Mouse (Mus musculus) retina, adult 2 months (tissue): ENCODE results near the gene Olfr639.
"Not testable (repeated sequence)": the region's sequence is repeated elsewhere in the genome, so short reads cannot be mapped to it uniquely, and the experiment has no call there.

ENCODE experiments used
- DNase-seq: peaks from one replicate; pipeline ENCODE4 v3.0.0-alpha.2; 2012; ENCODE audit warnings: low read depth, low spot score

Gene Olfr639

DNA sequence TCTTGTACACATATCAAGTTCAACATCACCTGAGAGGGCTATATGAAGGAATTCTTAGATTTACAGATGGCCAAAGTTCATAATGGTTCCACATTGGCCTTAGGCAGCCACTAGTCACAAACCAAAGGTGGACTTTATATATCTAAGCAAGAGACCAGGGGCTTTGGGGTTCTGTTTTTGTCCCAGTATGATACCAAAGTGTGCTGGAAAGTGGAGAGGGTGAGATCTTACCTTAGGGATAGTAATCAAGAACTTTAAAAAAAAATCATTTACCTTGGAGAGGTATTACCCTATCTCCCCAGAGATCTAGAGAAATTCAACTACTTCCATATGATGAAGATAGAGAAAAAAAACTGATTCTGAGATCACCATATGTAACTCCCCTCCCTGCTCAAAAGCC, at the start of gene Olfr639:
Gene Olfr639 (minus strand): TSS at position 101 of the 400 bp plus-strand sequence.
- no peak for DNase-seq

DNA sequence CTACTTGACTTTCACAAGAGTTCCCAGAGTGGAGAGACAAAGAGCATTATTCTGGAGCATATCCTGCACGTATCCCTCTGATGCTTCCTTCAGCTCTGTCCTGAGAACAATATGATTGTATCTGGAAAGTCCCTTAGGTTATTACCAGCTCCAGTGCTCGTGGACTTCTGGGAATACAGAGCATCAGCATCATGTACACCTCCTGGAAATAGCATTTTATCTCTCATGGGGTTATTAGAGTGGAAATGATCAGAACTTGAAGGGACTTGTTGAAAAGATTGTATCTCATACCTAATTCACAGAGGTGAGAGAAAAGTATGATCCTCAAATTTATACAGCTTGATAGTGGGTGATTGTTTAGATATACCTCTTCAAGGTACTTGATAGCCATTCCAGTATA, 44.2 kb upstream of the Olfr639 start, which contains the start of gene 4930516K23Rik:
Gene 4930516K23Rik (minus strand): TSS at position 101 of the 400 bp plus-strand sequence.
- DNase-seq, result no peak

DNA sequence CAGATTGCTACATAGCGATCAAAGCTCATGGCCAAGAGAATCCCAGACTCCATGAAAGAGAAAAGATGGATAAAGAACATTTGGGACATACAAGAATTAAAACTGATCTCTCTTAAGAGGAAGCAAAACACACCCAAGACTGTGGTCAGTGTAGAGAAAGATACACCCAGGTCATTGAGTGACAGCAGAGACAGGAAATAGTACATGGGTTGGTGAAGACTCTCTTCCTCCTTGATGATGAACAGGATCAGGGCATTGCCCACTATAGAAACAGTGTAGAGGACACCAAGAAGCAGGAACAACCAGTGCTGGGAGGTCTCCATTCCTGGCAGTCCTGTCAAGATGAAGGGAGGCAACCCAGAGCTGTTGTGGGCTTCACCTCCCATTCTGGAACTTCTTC, 42.1 kb upstream of the Olfr639 start:
- no peak for DNase-seq

DNA sequence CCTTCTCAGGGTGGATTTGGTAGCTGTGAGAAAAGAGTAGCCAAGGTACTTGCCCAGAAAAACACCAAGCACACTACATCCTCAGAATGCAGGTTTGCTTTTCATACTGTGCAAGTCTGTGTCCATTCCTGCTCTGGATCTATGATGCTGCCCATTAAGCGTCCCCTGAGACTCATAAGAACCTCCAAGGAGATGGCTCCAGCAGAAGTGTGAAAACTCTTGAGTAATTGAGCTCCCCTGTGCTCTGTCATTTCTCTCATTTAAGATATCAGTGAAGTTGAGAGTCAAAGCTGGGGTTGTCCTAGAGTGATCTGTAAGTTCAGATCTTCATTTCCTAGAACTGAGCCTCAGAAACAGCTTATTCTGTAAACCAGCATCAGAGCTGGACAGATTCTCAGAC, 35.5 kb upstream of the Olfr639 start, which contains the start of gene Olfr642:
Gene Olfr642 (minus strand): TSS at position 101 of the 400 bp plus-strand sequence.
- no peak for DNase-seq

DNA sequence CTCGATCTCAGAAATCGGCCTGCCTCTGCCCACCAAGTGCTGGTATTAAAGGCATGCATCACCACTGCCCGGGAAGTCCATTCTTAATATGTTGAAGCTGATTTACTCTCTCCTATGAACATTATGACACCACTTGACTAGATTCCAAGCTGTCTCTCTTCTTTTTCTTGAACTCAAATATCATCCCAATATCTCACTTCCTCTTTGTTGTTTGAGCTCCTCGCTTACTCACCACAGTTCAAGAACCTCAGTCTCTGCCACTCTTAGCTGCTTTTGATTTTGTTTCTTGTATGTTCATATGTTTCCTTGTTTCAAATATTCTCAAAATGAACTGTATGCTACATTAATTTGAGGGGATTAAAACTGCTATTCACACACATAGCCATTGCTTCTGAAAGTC, 33.6 kb upstream of the Olfr639 start:
- DNase-seq, result no peak

DNA sequence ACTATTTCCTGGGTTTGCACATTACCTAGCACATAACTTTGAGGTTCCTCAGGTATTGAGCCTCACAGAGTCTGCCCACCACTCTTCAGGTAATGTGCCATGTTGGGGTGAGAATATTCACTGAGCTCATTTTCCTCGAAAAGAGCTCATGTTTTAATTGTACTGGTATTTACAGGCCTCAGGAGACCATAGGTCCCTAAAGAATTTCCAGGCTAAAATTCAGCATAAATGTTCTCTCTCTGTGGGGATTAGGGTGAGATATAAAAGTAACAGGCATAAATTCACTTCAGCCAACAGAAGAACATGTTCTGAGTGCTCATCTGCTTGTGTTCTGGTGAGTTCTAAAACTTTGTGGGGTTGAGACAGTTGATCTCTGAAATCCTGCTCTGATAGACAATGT, 18.0 kb upstream of the Olfr639 start, which contains the start of gene Olfr641:
Gene Olfr641 (plus strand): TSS at position 301 of the 400 bp plus-strand sequence.
- DNase-seq, result no peak

DNA sequence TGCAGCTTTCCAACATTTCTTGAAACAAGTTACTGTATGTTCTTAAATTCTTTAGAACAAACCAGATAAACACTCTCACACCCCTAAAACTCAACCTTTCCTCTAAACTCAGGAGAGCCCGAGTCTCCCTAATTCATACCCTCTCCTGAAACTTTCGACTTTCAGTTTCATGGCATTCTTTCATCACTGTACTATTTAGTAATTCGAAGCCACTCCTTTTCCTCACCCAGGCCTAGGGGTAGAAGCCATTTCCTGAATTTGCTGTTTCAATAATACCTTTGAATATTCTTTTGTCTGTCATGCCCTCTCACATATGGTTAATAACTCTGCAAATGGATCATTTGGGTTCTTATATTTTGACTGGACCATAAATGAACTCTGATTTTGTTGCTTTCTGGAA, 9.9 kb upstream of the Olfr639 start:
- DNase-seq, result no peak

DNA sequence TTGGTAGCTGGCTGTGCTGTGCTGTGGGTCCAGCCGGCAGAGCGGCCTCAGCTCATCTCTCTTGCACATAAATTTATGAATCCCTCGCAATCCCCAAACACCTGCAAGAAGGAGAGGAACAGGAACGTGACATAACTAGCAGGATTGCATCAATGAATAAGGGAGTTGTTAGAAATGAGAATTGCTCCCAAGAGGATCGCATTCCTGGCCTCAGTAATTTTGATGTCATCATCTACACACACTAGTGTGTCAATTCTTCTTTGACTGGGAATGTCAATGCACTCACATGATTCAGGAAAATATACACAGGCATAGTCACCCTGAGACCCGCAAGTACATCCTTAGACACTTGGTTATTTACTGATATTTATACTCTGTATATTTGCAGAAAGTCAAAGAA, 8.4 kb upstream of the Olfr639 start, which contains the start of gene Olfr640:
Gene Olfr640 (minus strand): TSS at position 101 of the 400 bp plus-strand sequence.
- DNase-seq, result no peak

DNA sequence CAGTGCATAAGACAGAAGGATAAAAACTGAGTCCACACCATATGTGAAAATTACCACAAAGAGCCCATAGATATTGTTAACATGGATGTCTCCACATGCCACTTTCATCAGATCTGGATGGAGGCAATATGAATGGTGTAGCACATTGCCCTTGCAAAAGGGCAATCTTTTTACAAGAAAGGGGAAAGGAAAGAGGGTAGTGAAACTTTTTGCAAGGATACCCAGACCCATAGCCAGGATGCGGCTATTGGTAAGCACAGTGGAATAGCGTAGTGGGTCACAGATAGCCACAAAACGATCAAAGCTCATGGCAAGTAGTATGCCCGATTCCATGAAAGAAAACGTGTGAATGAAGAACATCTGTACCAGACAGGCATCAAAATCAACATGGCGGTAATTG, 4.5 kb upstream of the Olfr639 start:
- no peak for DNase-seq

DNA sequence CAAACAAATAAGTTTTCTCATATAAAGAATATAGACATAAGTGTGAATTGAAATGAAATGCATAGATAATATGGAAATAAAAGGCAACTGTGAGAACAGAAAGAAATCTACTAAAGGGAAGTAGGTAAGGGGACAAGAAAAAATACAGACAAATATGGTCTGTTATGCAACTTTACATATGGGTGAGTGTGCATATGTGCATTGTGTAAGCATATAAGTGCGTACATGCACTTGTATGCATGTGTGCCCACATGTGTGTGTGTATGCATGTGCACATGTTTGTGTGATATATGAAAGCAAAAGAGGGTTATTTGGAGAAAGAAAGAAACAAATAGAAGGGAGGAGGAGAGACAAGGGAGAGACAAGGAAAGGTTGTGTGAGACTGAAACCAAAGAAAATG, 1.9 kb upstream of the Olfr639 start:
- DNase-seq, result no peak

DNA sequence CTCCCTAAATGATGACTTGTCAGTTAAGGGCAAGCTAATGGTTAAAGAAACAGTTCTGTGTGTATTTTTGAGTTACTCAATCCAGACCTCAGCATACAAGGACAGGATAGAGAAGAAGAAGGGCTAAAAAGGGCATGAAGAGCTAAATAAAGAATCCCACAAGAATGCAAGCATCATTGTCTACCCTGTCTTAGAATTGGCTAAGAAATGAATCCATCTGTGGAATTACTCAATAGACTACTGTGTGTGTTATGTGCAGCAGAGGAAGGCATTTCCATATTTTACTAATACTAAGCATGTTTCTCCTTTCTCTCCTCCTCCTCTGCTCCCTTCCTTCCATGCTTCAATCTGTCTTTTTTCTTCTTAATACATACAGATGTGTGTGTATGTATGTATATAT, 18.0 kb downstream of the Olfr639 start:
- DNase-seq, result no peak

DNA sequence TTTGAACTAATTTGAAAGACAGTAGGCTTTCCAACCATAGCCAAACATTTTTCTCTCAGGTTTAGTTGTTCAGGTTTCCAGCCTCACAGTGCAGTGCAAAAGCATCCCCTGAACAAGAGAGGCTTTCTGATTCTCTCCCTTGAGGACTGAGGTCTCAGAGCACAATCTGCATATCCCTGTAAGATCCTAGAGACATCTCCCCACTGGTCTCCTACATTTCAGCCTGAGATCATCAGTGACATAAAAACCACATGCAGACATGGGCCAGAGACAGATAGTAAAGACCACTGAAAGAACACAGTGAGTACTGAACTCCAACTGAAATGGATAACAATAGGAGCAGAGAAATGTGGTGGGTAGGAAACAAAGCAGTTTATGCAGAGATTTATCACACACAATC, 18.7 kb downstream of the Olfr639 start, which contains the start of gene Olfr638:
Gene Olfr638 (plus strand): TSS at position 301 of the 400 bp plus-strand sequence.
- no peak for DNase-seq

DNA sequence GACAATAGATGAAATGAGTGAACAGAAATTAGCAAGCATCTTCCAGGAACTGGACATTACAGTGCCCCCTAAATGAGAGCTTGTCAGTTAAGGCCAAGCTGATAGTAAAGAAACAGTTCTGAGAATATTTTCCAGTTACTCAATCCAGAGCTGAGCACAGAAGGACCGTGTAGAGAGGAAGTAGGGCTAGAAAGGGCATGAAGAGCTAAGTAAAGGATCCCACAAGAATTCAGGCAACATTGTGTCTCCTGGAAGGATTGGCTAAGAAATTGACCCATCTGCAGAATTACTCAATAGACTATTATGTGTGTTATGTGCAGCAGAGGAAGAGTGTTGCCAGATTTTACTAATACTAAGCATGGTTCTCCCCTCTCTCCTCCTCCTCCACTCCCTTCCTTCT, 45.3 kb downstream of the Olfr639 start:
- DNase-seq, result no peak

DNA sequence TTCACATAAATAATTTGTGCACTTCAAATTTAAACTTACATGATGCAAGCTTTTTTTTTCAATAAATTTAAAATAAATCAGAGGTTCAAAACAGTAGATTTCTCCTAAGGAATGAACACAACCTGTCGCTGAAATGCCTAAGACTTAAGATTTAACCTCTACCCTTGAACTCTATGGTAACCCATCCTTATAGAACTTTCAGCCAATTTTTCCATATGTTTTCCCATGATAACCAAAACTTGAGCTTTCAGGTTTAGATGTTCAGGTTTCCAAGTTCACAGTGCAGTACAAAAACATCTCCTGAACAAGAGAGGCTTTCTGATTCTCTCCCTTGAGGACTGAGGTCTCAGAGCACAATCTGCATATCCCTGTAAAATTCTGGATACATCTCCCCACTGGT, 46.3 kb downstream of the Olfr639 start, which contains the start of gene Olfr635:
Gene Olfr635 (plus strand): TSS at position 301 of the 400 bp plus-strand sequence.
- no peak for DNase-seq

DNA sequence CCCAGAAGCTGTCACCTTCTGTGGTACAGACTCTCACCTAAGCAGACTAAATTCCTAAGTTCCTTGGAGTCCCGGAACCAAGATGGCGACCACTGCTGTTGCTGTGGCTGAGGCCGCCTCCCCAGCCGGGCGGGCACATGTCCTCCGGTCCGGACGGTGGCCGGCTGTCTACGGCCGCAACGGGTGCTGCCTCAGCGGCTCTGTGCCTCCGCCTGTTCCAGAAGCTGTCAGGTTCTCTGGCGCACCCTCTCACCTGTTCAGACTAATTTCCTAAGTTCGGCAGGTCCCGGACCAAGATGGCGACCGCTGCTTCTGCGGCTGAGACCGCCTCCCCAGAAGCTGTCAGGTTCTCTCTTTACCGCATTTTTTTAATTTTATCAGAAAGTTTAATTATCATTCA, 50.2 kb downstream of the Olfr639 start:
- not testable (repeated sequence) for DNase-seq
